Mouse (Mus musculus): ENCODE data around the gene Hhipl1. TPM values are rescaled to one million over a fixed set of nuclear protein-coding genes. Genes with fewer than 3 reads are reported as not detected.

Hhipl1 gene
- polyA plus RNA-seq, 1 experiment = 0.42 TPM

GRCm38 (mm10) chr12:108326401-108326800 lies 20.3 kb downstream of the Hhipl1 start:
- no peak for TF ChIP-seq CTCF (conservative IDR thresholded peaks at IDR 0.05; ENCODE audit: insufficient read depth, insufficient read length, low read depth, low read length)
- no peak for TF ChIP-seq POLR2A (IDR thresholded peaks at IDR 0.05; ENCODE audit: low read depth, low read length)
- Histone ChIP-seq H3K27me3 (replicated peaks; ENCODE audit: control insufficient read depth, insufficient read depth, low read length) (no peaks in the 10 kb centered on the region), H3K36me3 (ENCODE audit: control insufficient read depth, insufficient read depth, low read length) (no peaks in the 10 kb centered on the region), H3K4me3 (ENCODE audit: insufficient read depth, low read depth, low read length) (no peak overlapping the region), H3K4me1 (ENCODE audit: control insufficient read depth, insufficient read depth, low read length) (no peaks in the 10 kb centered on the region), H3K27ac (ENCODE audit: insufficient read depth, low read depth, low read length) (no peak overlapping the region)
- DNase-seq = no peak
- 56% methylated on average over 5 of the region's 5 CpGs for WGBS

GRCm38 (mm10) chr12:108327889-108328491 lies 21.9 kb downstream of the Hhipl1 start:
- no peak overlapping the region for H3K4me3 ChIP-seq (ENCODE audit: insufficient read depth, low read depth, low read length)
- 2% methylated on average over 66 of the region's 66 CpGs for WGBS
- DNase-seq = no peak

GRCm38 (mm10) chr12:108333056-108333455 lies 27.0 kb downstream of the Hhipl1 start:
- no peaks in the 10 kb centered on the region; the same call in 1 of the 2 replicates for H3K4me1 ChIP-seq (ENCODE audit: control insufficient read depth, insufficient read depth, low read length)
- TF ChIP-seq CTCF (conservative IDR thresholded peaks at IDR 0.05; ENCODE audit: insufficient read depth, insufficient read length, low read depth, low read length) (peak; percentile 92), POLR2A (IDR thresholded peaks at IDR 0.05; ENCODE audit: low read depth, low read length) (no peak)
- WGBS = 4% methylated on average over 16 of the region's 16 CpGs
- no peaks in the 10 kb centered on the region for H3K27me3 ChIP-seq (replicated peaks; ENCODE audit: control insufficient read depth, insufficient read depth, low read length)
- DNase-seq = peak; percentile 90
- H3K4me3 ChIP-seq (ENCODE audit: insufficient read depth, low read depth, low read length) = peak overlapping the region; percentile 38
- no peak overlapping the region for H3K27ac ChIP-seq (ENCODE audit: insufficient read depth, low read depth, low read length)
- no peaks in the 10 kb centered on the region for H3K36me3 ChIP-seq (ENCODE audit: control insufficient read depth, insufficient read depth, low read length)

More at GRCm38 (mm10) chr12:108327889-108328491, 21.9 kb downstream of the Hhipl1 start:
- Histone ChIP-seq H3K27ac (ENCODE audit: insufficient read depth, low read depth, low read length) (no peak overlapping the region), H3K4me1 (ENCODE audit: control insufficient read depth, insufficient read depth, low read length) (no peaks in the 10 kb centered on the region), H3K27me3 (replicated peaks; ENCODE audit: control insufficient read depth, insufficient read depth, low read length) (no peaks in the 10 kb centered on the region), H3K36me3 (ENCODE audit: control insufficient read depth, insufficient read depth, low read length) (no peaks in the 10 kb centered on the region)
- no peak for TF ChIP-seq POLR2A (IDR thresholded peaks at IDR 0.05; ENCODE audit: low read depth, low read length)
- no peak for TF ChIP-seq CTCF (conservative IDR thresholded peaks at IDR 0.05; ENCODE audit: insufficient read depth, insufficient read length, low read depth, low read length)

GRCm38 (mm10) chr12:108333481-108333882 lies 27.4 kb downstream of the Hhipl1 start:
- peak overlapping the region; percentile 10; the same call in 1 of the 2 replicates for H3K27ac ChIP-seq (ENCODE audit: insufficient read depth, low read depth, low read length)
- H3K27me3 ChIP-seq (replicated peaks; ENCODE audit: control insufficient read depth, insufficient read depth, low read length) = no peaks in the 10 kb centered on the region
- TF ChIP-seq POLR2A (IDR thresholded peaks at IDR 0.05; ENCODE audit: low read depth, low read length) = no peak
- TF ChIP-seq CTCF (conservative IDR thresholded peaks at IDR 0.05; ENCODE audit: insufficient read depth, insufficient read length, low read depth, low read length) = no peak
- H3K4me1 ChIP-seq (ENCODE audit: control insufficient read depth, insufficient read depth, low read length) = no peaks in the 10 kb centered on the region; the same call in 1 of the 2 replicates
- H3K36me3 ChIP-seq (ENCODE audit: control insufficient read depth, insufficient read depth, low read length) = no peaks in the 10 kb centered on the region
- WGBS = 1% methylated on average over 22 of the region's 22 CpGs
- H3K4me3 ChIP-seq (ENCODE audit: insufficient read depth, low read depth, low read length) = peak overlapping the region; percentile 38
- no peak for DNase-seq

- no peaks in the 10 kb centered on the region for H3K27me3 ChIP-seq (replicated peaks; ENCODE audit: control insufficient read depth, insufficient read depth, low read length)
- DNase-seq = peak; percentile 100
- H3K27ac ChIP-seq (ENCODE audit: insufficient read depth, low read depth, low read length) = peak within 1 kb of the TSS; percentile 10; the same call in 1 of the 2 replicates
- TF ChIP-seq POLR2A (IDR thresholded peaks at IDR 0.05; ENCODE audit: low read depth, low read length) (no peak), CTCF (conservative IDR thresholded peaks at IDR 0.05; ENCODE audit: insufficient read depth, insufficient read length, low read depth, low read length) (no peak)
- peak within 1 kb of the TSS; percentile 55 for H3K4me3 ChIP-seq (ENCODE audit: insufficient read depth, low read depth, low read length)
- no peaks in the 10 kb centered on the region; the same call in 1 of the 2 replicates for H3K4me1 ChIP-seq (ENCODE audit: control insufficient read depth, insufficient read depth, low read length)
- WGBS = 1% methylated on average over 46 of the region's 56 CpGs
- H3K36me3 ChIP-seq (ENCODE audit: control insufficient read depth, insufficient read depth, low read length) = no peaks in the 10 kb centered on the region
These were observed 27.9 kb downstream of the Hhipl1 start, which contains the start of gene Cyp46a1 for GRCm38 (mm10) chr12:108333895-108334445. Gene Cyp46a1 (plus strand): TSS chr12:108334381.

- no peak overlapping the region for H3K27ac ChIP-seq (ENCODE audit: insufficient read depth, low read depth, low read length)
These were observed 28.5 kb downstream of the Hhipl1 start for GRCm38 (mm10) chr12:108334529-108334928.

GRCm38 (mm10) chr12:108338572-108339190 lies 32.6 kb downstream of the Hhipl1 start:
- WGBS = 21% methylated on average over 14 of the region's 14 CpGs
- H3K36me3 ChIP-seq (ENCODE audit: control insufficient read depth, insufficient read depth, low read length) = no peaks in the 10 kb centered on the region
- H3K4me1 ChIP-seq (ENCODE audit: control insufficient read depth, insufficient read depth, low read length) = no peaks in the 10 kb centered on the region; the same call in 1 of the 2 replicates
- no peak overlapping the region for H3K27ac ChIP-seq (ENCODE audit: insufficient read depth, low read depth, low read length)
- TF ChIP-seq POLR2A (IDR thresholded peaks at IDR 0.05; ENCODE audit: low read depth, low read length) (no peak), CTCF (conservative IDR thresholded peaks at IDR 0.05; ENCODE audit: insufficient read depth, insufficient read length, low read depth, low read length) (peak; percentile 78)
- no peaks in the 10 kb centered on the region for H3K27me3 ChIP-seq (replicated peaks; ENCODE audit: control insufficient read depth, insufficient read depth, low read length)
- peak; percentile 48 for DNase-seq
- no peak overlapping the region for H3K4me3 ChIP-seq (ENCODE audit: insufficient read depth, low read depth, low read length)

More at GRCm38 (mm10) chr12:108334529-108334928, 28.5 kb downstream of the Hhipl1 start:
- Histone ChIP-seq H3K36me3 (ENCODE audit: control insufficient read depth, insufficient read depth, low read length) (no peaks in the 10 kb centered on the region), H3K4me1 (ENCODE audit: control insufficient read depth, insufficient read depth, low read length) (no peaks in the 10 kb centered on the region; the same call in 1 of the 2 replicates), H3K4me3 (ENCODE audit: insufficient read depth, low read depth, low read length) (peak overlapping the region; percentile 55), H3K27me3 (replicated peaks; ENCODE audit: control insufficient read depth, insufficient read depth, low read length) (no peaks in the 10 kb centered on the region)
- TF ChIP-seq CTCF (conservative IDR thresholded peaks at IDR 0.05; ENCODE audit: insufficient read depth, insufficient read length, low read depth, low read length) (no peak), POLR2A (IDR thresholded peaks at IDR 0.05; ENCODE audit: low read depth, low read length) (no peak)
- DNase-seq = no peak
- WGBS = 4% methylated on average over 32 of the region's 32 CpGs

Data from kidney, adult 2 months (tissue).